Mouse (Mus musculus) left cerebral cortex, adult 9 months (tissue): Measurements from ENCODE around the gene Prrc2b.

Source experiments
- DNase-seq, 2 experiments: peaks; one replicate each; pipeline ENCODE4 v3.0.0; 2022; ENCODE audit warnings: low spot score in 2 of 2

The Prrc2b gene

GRCm38 (mm10) chr2:32150924-32151659 is at the start of gene Prrc2b:
Gene Prrc2b, plus strand, starts transcription at chr2:32151082.
- no peak for DNase-seq

DNA sequence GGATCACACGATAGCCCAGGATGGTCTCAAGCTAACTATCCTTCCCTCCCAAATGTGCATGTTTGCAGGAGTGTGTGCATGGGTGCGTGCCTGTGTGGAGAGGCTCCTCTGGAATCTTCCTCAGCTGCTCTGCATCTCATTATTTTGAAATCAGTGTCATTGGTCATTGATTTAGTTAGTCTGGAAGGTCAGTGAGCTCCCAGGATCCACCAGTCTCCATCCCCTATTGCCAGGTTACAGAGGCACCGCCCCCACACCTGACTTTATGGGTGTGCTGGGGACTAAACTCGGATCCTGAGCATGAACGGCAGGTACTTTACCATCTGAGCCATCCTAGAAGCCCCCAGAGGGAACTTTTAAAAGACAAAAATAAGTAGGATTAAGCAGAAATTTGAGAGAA is 47.9 kb upstream of the Prrc2b start:
- no peak for DNase-seq

DNA sequence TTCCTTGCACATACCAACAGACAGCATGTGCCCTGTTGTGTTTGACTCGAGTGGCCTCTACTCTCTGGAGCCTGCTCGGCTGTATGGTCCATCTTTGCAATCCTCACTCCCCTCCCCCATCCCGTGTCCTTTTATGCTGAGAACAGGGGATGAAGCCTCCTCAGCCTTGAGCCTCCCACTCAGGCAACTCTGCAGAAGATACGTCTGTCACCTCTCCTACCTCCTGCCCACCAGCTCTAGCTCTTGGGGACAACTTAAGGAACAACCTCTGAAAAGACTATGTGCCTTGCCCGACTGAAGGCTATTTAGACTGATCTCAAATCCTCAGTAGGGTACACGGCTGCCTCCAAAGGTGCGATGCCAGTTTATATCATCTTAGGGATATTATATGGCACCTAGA is 47.3 kb upstream of the Prrc2b start:
- DNase-seq: peak in 1 of 2 experiments; percentile 46

GRCm38 (mm10) chr2:32104122-32104521 is 46.8 kb upstream of the Prrc2b start:
- DNase-seq: peak in 1 of 2 experiments; percentile 59

DNA sequence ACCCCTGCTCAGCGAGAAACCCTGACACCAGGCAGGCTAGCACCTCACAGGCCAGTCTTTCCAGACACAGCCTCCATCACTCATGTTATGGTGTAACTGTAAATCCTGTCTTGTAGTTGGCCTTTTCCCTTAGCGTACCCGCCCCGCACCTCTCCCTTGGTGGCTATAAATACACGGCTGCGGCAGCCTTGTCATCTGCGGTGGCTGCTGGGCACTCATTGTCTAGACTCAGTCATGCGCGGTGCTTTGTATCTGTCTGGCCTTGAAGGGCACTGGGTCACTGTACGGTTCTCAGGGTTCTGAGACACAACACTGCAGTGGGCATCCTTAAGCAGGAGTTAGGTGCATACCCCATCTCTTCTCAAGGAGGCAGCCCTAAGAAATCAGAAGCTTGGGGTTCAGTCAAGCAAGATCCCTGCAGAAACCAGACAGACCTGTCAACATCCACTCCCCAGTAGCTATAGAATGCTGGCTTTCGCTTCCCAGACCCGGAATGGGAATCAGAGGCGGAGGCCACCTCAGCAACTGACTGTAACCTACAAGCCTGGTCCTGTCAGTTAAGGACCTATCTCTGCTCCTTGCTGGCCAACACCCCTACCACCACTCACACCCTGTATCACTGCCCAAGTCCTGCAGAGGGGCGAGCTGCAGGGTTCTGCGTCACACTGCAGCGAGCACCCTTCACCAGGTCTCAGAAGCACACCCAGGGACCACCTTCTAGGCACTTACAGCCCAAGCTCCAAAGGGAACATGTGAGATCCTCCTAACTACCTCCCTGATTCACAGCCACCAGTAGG is 45.6 kb upstream of the Prrc2b start:
- no peak for DNase-seq

DNA sequence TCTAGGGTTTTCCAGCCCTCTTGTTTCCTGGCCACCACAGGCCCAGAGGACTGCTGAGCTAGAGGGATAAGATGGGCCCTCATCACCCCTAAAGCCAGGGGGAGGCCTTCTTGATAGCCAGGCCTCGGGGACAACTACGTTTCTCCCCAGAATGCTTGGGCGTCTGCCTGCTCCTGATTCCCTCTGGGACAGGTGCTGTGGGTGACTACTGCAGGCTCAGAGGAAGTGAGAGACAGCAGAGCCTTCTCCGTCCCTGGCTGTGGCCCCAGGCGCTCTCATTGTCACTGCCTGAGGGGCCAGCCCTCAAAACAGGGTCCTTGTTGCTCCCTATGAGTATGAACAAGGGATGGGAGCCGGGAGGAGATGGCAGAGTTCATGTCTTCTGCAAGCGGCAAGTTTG is 45.0 kb upstream of the Prrc2b start:
- DNase-seq: no peak

DNA sequence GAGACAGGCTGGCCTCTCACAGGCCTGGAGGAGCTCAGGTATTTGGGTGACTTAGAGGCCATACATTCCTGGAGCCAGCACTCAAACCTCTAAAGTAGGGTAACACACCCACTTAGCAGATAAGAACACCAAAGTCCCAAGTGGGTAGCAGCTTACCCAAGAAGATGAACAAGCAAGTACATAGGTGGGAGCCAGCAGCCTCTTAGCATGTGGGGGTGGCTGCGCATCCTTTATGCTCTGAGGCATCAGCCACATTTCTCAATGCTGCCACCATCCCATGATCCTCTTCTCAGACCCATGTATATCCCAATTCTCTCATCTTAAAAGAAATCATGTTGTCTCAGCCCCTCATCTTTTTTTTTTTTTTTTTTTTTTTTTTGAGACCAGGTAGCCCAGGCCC is 39.6 kb upstream of the Prrc2b start:
- DNase-seq: peak in 1 of 2 experiments; percentile 44

- peak in 1 of 2 experiments; percentile 49 for DNase-seq
Measured at GRCm38 (mm10) chr2:32112548-32112947, 38.3 kb upstream of the Prrc2b start.

GRCm38 (mm10) chr2:32115851-32116268 is 35.0 kb upstream of the Prrc2b start:
- DNase-seq: no peak

GRCm38 (mm10) chr2:32119802-32120750 is 30.8 kb upstream of the Prrc2b start:
- DNase-seq: no peak

GRCm38 (mm10) chr2:32121150-32121549 is 29.7 kb upstream of the Prrc2b start:
- no peak for DNase-seq

- DNase-seq: no peak
Measured at GRCm38 (mm10) chr2:32121785-32122184, 29.1 kb upstream of the Prrc2b start.

DNA sequence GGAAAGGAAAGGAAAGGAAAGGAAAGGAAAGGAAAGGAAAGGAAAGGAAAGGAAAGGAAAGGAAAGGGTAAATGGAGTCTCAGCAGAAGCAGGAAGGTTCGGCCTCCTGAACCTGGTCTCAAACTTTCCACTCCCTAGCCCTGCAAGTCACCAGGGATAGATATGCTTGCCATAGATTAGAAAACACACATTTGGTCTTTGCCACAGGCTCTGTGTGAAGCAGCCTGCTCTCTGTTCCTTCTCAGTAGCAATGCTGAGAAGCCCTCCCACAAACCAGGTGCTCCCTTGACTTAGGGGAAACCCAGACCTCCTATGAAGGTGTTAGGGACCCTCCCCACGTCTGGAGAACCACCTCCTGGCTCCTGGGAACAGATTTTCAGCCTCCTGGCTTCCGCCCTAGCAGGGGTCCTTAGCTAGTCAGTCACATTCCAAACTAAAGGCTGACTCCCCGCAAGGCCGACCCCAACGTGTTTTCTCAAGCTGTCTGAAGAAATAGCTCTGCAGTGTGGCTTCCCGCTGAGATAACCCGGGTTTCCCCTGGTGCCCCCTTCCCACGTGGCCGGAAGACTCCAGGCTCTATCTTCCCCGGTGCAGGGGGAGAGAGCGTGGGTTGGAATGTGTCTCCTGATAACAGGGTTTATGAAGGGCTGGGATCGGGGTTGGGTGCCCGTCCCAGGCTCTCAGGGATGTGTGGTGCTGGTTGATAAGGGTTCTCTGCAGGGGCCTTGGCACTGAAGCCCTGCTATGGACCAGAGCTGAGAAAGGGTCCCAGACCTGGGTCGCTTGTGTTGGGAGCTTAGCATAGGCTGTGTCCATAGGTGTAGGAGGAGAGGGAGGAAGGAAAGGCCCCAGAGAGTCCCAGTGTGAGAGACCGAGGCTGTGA is 23.0 kb upstream of the Prrc2b start:
- DNase-seq: no peak

GRCm38 (mm10) chr2:32128536-32128841 is 22.4 kb upstream of the Prrc2b start:
- no peak for DNase-seq

GRCm38 (mm10) chr2:32129383-32130074 is 21.4 kb upstream of the Prrc2b start:
- no peak for DNase-seq

DNA sequence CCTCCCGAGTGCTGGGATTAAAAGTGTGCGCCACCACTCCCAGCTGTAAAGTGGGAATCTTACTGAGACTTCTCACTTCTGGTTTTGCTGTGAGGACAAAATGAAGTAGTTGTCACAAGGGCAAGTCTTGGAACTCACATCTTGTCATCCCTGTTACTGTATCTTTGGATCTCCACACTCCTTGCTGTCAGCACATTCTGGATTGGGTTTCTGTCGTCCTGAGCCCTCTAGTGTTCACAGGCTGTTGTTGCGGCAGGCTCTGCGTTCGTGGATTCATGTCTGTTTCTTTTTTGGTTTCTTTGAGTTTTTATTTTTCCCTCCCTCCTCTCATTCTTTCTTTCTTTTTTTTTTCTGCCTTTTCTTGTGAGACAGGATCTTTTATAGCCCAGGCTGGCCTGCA is 20.4 kb upstream of the Prrc2b start:
- peak in 1 of 2 experiments; percentile 80 for DNase-seq

DNA sequence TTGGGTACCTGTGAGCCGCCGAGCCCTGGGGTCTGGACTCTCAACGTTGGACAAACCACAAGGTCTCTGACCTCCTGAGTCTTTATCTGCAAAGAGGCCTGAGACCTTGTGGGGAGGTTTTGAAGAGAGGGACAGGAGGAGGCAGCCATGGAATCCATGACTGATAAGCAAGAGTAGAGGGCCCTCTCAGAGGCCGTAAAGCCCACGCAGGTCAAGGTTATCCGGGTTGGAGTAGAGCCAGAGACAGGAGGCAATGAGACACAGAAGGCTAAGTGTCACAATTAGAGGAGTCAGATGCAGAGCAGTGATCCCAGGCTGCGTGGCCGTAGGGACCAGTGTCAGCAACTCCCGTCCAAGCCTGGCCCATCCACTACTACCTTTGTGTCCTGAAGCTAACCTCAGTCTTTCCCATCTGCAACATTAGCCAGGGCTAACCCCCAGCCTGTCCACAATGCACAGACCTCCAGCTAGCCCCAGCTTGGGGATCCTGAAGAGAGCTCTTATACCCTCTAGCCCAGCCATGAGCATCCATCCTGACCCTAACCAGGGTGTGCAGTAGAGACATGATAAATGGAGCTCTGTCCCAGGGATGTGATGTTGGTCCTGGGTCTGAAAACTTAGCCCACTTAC is 19.6 kb upstream of the Prrc2b start:
- no peak for DNase-seq

DNA sequence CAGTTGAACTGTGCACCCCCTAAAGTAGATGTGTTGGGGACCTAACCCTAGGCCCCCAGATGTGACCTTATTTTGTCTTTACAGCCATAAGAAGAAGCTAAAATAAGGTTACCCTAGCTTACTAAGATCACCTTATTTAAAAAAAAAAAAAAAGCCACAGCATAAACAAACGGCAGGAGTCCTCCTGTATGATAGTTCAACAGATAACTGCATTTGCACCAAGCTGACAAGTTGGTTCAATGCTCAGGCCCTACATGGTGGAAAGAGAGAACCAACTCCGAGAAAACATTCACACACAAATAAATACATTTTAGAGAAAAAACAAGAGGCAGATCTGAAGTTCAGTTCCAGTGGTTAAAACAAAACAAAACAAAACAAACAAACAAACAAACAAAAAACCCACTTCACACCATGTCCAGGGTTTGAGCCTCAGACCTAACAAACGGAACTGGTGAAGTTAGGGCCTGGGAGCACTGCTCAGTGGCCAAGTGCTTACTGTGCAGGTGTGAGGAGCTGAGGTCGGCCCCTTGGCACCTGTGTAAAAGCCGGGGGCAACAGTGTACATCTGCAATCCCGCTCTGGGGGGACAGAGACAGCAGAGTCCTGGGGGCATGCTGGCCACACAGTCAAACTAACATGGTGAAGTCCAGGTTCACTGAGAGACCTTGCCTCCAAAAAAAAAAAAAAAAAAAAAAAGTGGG is 18.9 kb upstream of the Prrc2b start:
- DNase-seq: no peak

DNA sequence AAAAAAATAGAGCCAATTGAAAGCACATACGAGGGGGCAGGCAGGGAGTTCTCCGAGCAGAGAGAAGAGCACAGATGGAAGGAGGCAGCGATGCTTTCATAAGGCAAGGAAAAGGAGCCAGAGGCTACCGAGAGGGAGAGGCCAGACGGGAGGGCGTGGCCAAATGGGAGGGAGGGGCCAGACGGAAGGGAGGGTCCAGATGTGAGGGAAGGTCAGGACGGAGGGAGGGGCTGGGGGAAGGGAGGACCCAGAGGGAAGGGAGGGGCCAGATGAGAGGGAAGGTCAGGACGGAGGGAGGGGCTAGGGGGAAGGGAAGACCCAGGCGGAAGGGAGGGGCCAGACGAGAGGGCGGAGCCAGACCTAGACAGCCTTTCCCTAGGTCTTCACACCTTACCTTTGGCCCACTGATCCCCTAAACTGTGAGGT is 18.3 kb upstream of the Prrc2b start:
- DNase-seq: no peak
